Comparison of ENCODE assay signal across 8 mouse cellular contexts in the genomic region with DNA sequence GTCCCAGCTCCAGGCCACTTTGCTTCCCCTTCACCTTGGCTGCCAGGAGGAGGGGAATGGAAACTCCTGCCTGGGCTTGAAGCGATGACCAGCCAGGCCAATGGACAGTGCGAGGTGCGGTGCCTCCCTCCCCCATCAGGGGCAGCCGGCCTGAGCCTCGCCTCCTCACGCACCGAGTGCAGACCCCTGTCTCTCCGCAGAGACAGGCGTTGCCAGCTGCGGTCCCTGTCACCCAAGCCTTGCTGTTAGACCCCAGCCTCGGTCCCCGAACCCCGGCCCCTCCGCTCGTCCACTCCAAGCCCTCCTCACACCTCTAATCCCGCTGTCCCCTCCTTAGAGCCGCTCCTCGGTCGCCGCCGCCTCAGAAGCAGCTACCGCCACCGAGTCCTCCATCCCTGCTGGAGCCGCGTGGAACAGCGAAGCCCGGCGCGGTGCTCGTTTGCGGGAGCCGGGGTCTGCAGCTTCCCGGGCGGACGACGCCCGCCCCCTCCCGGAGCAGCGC. TPM values are rescaled to one million over a fixed set of nuclear protein-coding genes. Genes with fewer than 3 reads are reported as not detected.
A peak's percentile ranks its signal among the peaks of the same experiment; 100 is the strongest.
DNase-seq lines count a peak whose midpoint lies in the region; ATAC-seq and TF ChIP-seq lines count a peak whose summit lies in the region.

No protein-coding gene starts in this region.

- H3K27ac ChIP-seq in liver, embryonic 13.5 days: peak overlapping the region; percentile 39; the same call in 1 of the 2 replicates

- peak; percentile 66 for DNase-seq in 3T3-L1 (ENCODE audit: low read depth, low spot score)
- DNase-seq in ES-CJ7 (ENCODE audit: low read depth, low spot score): peak; percentile 36
- DNase-seq in cerebellum, postnatal 36 days: peak; percentile 62 to 64
- peak; percentile 24 to 51 for DNase-seq in gastrocnemius, postnatal 36 days
- peak; percentile 71 for DNase-seq in kidney, adult 11 months
- DNase-seq in liver, embryonic 13.5 days: no peak
- DNase-seq in thymus, postnatal 36 days: no peak

- no peaks in the 10 kb centered on the region for H3K36me3 ChIP-seq in liver, embryonic 13.5 days
- H3K36me3 ChIP-seq in myocyte (ENCODE audit: control insufficient read depth, insufficient read depth): no peaks in the 10 kb centered on the region

- peak overlapping the region; percentile 55 for H3ac ChIP-seq in myocyte (ENCODE audit: control insufficient read depth, insufficient read length)

- H3K27me3 ChIP-seq in liver, embryonic 13.5 days: no peaks in the 10 kb centered on the region
- H3K27me3 ChIP-seq in myocyte (ENCODE audit: control insufficient read depth, insufficient read depth, insufficient read length): no peaks in the 10 kb centered on the region

- H3K4me3 ChIP-seq in liver, embryonic 13.5 days (replicated peaks): peak overlapping the region; percentile 76
- peak overlapping the region; percentile 32 for H3K4me3 ChIP-seq in myocyte

- peak; percentile 42 for ATAC-seq in liver, embryonic 13.5 days (ENCODE audit: low read depth)

- H3K9ac ChIP-seq in liver, embryonic 13.5 days: peak overlapping the region; percentile 77

- peak overlapping the region; percentile 98 for H3K4me2 ChIP-seq in liver, embryonic 13.5 days
- peak overlapping the region; percentile 64 for H3K4me2 ChIP-seq in myocyte (ENCODE audit: low read depth)

- peaks cover 24% of the 10 kb centered on the region for H3K4me1 ChIP-seq in liver, embryonic 13.5 days (replicated peaks)

- intact Hi-C loops in gastrocnemius, postnatal 36 days (cut with DNase I): no loop called here

- no peak for TF ChIP-seq POLR2A in myocyte (IDR thresholded peaks at IDR 0.05; ENCODE audit: insufficient read length, low read depth)

- no peaks in the 10 kb centered on the region for H3K9me3 ChIP-seq in liver, embryonic 13.5 days (replicated peaks)

- no peaks in the 10 kb centered on the region for H3K79me2 ChIP-seq in myocyte (ENCODE audit: control insufficient read depth, insufficient read depth)

- 1% methylated on average over 29 of the region's 39 CpGs for WGBS in liver, embryonic 13.5 days (ENCODE audit: insufficient replicate concordance)

TF ChIP-seq in myocyte, 11 proteins besides CTCF, POLR2A, EP300 and RAD21:
- TF ChIP-seq MYOD1 (IDR thresholded peaks at IDR 0.05; ENCODE audit: control insufficient read depth in 1 of 3, insufficient read length in 2 of 3, low read depth in 2 of 3) (peak in 1 of 3 experiments; percentile 35), POLR2AphosphoS2 (IDR thresholded peaks at IDR 0.05; ENCODE audit: insufficient read length, low read depth) (peak; percentile 41), REST (IDR thresholded peaks at IDR 0.05; ENCODE audit: insufficient read depth, insufficient read length) (no peak)

RNA-seq across cellular contexts. Expression of a gene that starts 55.7 kb away (rescaled TPM):
- 10 to 100 TPM; 11.5 to 12.7 TPM for total RNA-seq in gastrocnemius, postnatal 36 days (2021)
- polyA plus RNA-seq in liver, embryonic 13.5 days (2015; fragmentation: Nextera tagmentation; extraction: Ambion mirVana): 2.0 and 2.6 TPM in 2 replicates
- 4.0 TPM for polyA plus RNA-seq in myocyte (2012; fragmentation: generic; extraction: Trizol)

Comparison
In these comparisons a context has a peak if more than half of its experiments do, and no peak if none do; other contexts are left out.
1. DNase-seq: peak in 3T3-L1 (single experiment), ES-CJ7 (single experiment), cerebellum, postnatal 36 days (2 of 2), gastrocnemius, postnatal 36 days (2 of 2) and kidney, adult 11 months (single experiment); none in liver, embryonic 13.5 days (single experiment) and thymus, postnatal 36 days (0 of 2).